Mouse (Mus musculus) small intestine, adult 2 months (tissue): ENCODE results near the gene Ptpn14. TPM values are rescaled to one million over a fixed set of nuclear protein-coding genes. Genes with fewer than 3 reads are reported as not detected.

Experiments used
- H3K27ac ChIP-seq: fragments of 200-500 bp; 2 replicates; pipeline ENCODE4 v1.5.1; 2012; ENCODE audit warnings: low read depth, low read length, control low read depth, inconsistent platforms; ENCODE audit not compliant: insufficient read depth
- H3K27me3 ChIP-seq: fragments of 200-500 bp; 2 replicates; pipeline ENCODE4 v1.6.1; 2012; ENCODE audit warnings: mild to moderate bottlenecking, moderate library complexity, low read length, inconsistent platforms; ENCODE audit not compliant: control insufficient read depth, insufficient read depth
- H3K36me3 ChIP-seq: fragments of 200-500 bp; 2 replicates; pipeline ENCODE4 v1.6.1; 2012; ENCODE audit warnings: mild to moderate bottlenecking, low read length, control low read depth, inconsistent platforms; ENCODE audit not compliant: control insufficient read depth, insufficient read depth
- H3K4me1 ChIP-seq: fragments of 200-500 bp; 2 replicates; pipeline ENCODE4 v1.6.1; 2012; ENCODE audit warnings: low read length, inconsistent platforms, mixed read lengths; ENCODE audit not compliant: control insufficient read depth, insufficient read depth, insufficient read length
- H3K4me3 ChIP-seq: fragments of 200-500 bp; 2 replicates; pipeline ENCODE4 v1.5.1; 2012; ENCODE audit warnings: low read depth, mild to moderate bottlenecking, control low read depth, inconsistent platforms, low read length, moderate library complexity
- CTCF ChIP-seq: fragments of 200-500 bp; IDR thresholded peaks from 2 replicates; pipeline ENCODE4 v1.5.1; 2012; ENCODE audit warnings: low read depth, mild to moderate bottlenecking, control low read depth, inconsistent platforms, low read length, moderate library complexity, mixed read lengths; ENCODE audit not compliant: insufficient replicate concordance, insufficient read length; ENCODE audit errors: extremely low read depth
- POLR2A ChIP-seq: fragments of 200-500 bp; IDR thresholded peaks from 2 replicates; pipeline ENCODE4 v1.6.1; 2012; ENCODE audit warnings: low read depth, mild to moderate bottlenecking, control low read depth, inconsistent platforms, low read length, moderate library complexity
- WGBS: fragments of 180-500 bp; shearing (Covaris S2); methylation state at CpG from one replicate; pipeline ENCODE4 v1.1.7; 2018; 5-methylcytosine and 5-hydroxymethylcytosine counted together
- polyA plus RNA-seq: library from polyadenylated mRNA; depleted of rRNA; stranded (reverse); fragments of >200 nt; gene quantifications from 2 replicates; pipeline ENCODE4 v1.2.3, GENCODE M21; 2012

Gene Ptpn14
- polyA plus RNA-seq, 1 experiment: 2.5 TPM

GRCm38 (mm10) chr1:189830797-189831232 is 102.7 kb downstream of the Ptpn14 start:
- no peaks in the 10 kb centered on the region; the same call in 1 of the 2 replicates for H3K4me1 ChIP-seq
- WGBS: 18% methylated on average over 12 of the region's 12 CpGs
- TF ChIP-seq POLR2A: no peak
- TF ChIP-seq CTCF: no peak

GRCm38 (mm10) chr1:189833351-189833750 is 105.3 kb downstream of the Ptpn14 start:
- Histone ChIP-seq H3K36me3 (no peaks in the 10 kb centered on the region), H3K4me1 (no peaks in the 10 kb centered on the region; the same call in 1 of the 2 replicates), H3K27ac (no peak overlapping the region), H3K27me3 (no peaks in the 10 kb centered on the region), H3K4me3 (no peak overlapping the region)
- TF ChIP-seq POLR2A: no peak
- TF ChIP-seq CTCF: no peak
- WGBS: 87% methylated on average over 7 of the region's 7 CpGs

More at GRCm38 (mm10) chr1:189830797-189831232, 102.7 kb downstream of the Ptpn14 start:
- Histone ChIP-seq H3K27ac (no peak overlapping the region), H3K36me3 (no peaks in the 10 kb centered on the region), H3K27me3 (no peaks in the 10 kb centered on the region), H3K4me3 (no peak overlapping the region)

- 94% methylated on average over 13 of the region's 13 CpGs for WGBS
- Histone ChIP-seq H3K27ac (no peak overlapping the region), H3K27me3 (no peaks in the 10 kb centered on the region), H3K4me3 (no peak overlapping the region), H3K4me1 (no peaks in the 10 kb centered on the region; the same call in 1 of the 2 replicates), H3K36me3 (no peaks in the 10 kb centered on the region)
- TF ChIP-seq POLR2A (no peak), CTCF (no peak)
Measured at GRCm38 (mm10) chr1:189834166-189834565, 106.1 kb downstream of the Ptpn14 start.

GRCm38 (mm10) chr1:189846319-189846718 is 118.3 kb downstream of the Ptpn14 start:
- TF ChIP-seq POLR2A: no peak
- TF ChIP-seq CTCF: no peak
- no peaks in the 10 kb centered on the region for H3K36me3 ChIP-seq
- WGBS: 85% methylated on average over 2 of the region's 2 CpGs
- no peaks in the 10 kb centered on the region for H3K4me1 ChIP-seq
- no peak overlapping the region for H3K4me3 ChIP-seq
- H3K27me3 ChIP-seq: no peaks in the 10 kb centered on the region
- H3K27ac ChIP-seq: no peak overlapping the region

- 58% methylated on average over 11 of the region's 11 CpGs for WGBS
- no peak overlapping the region for H3K27ac ChIP-seq
- H3K4me1 ChIP-seq: no peaks in the 10 kb centered on the region
- no peak for TF ChIP-seq CTCF
- TF ChIP-seq POLR2A: no peak
- no peak overlapping the region for H3K4me3 ChIP-seq
- H3K36me3 ChIP-seq: no peaks in the 10 kb centered on the region
- no peaks in the 10 kb centered on the region for H3K27me3 ChIP-seq
Measured at GRCm38 (mm10) chr1:189849550-189849949, 121.5 kb downstream of the Ptpn14 start.

DNA sequence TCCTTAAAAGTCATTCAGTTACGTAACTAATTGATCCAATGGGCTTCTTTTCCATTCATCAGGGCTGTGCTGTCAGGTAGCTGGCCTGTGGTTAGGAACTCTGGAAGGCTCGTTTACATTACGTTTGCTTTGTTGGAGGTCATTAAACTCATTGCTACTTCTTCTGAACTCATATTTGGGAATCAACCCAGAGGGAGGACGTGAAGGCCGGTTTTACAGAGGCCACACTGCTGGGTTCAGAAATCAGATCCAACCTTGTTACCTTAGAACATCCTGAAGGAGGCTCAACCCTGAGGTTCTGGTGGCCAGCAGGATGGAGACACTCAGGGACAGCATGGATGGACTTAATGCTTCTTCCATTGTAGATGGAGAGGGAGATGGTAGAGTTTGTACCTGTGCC is 124.0 kb downstream of the Ptpn14 start:
- TF ChIP-seq POLR2A: no peak
- no peak for TF ChIP-seq CTCF
- Histone ChIP-seq H3K36me3 (no peaks in the 10 kb centered on the region), H3K27ac (no peak overlapping the region), H3K27me3 (no peaks in the 10 kb centered on the region), H3K4me1 (no peaks in the 10 kb centered on the region), H3K4me3 (no peak overlapping the region)
- 72% methylated on average over 5 of the region's 5 CpGs for WGBS

GRCm38 (mm10) chr1:189852456-189852855 is 124.4 kb downstream of the Ptpn14 start:
- Histone ChIP-seq H3K27me3 (no peaks in the 10 kb centered on the region), H3K4me1 (no peaks in the 10 kb centered on the region), H3K4me3 (no peak overlapping the region), H3K27ac (no peak overlapping the region), H3K36me3 (no peaks in the 10 kb centered on the region)
- 79% methylated on average over 7 of the region's 7 CpGs for WGBS
- TF ChIP-seq POLR2A (no peak), CTCF (no peak)

GRCm38 (mm10) chr1:189854646-189855045 is 126.6 kb downstream of the Ptpn14 start:
- Histone ChIP-seq H3K36me3 (no peaks in the 10 kb centered on the region), H3K27ac (no peak overlapping the region), H3K27me3 (no peaks in the 10 kb centered on the region), H3K4me1 (no peaks in the 10 kb centered on the region), H3K4me3 (no peak overlapping the region)
- 90% methylated on average over 13 of the region's 13 CpGs for WGBS
- no peak for TF ChIP-seq CTCF
- no peak for TF ChIP-seq POLR2A
